Mouse (Mus musculus) heart, embryonic 12.5 days (tissue): ENCODE measurements around the gene Mknk2. TPM values are rescaled to one million over a fixed set of nuclear protein-coding genes. Genes with fewer than 3 reads are reported as not detected.

Experiments used
- ATAC-seq: fragments of 200-750 bp; cut with Nextera tagmentation; 2 replicates; pipeline ENCODE4 v1.8.0; 2017; ENCODE audit warnings: moderate TSS enrichment, moderate library complexity; ENCODE audit not compliant: insufficient number of reproducible peaks, low FRiP score
- H3K27ac ChIP-seq: fragments of 300-500 bp; sonication (generic); 2 replicates; pipeline ENCODE4 v1.5.1; 2016; ENCODE audit warnings: mild to moderate bottlenecking, moderate library complexity; ENCODE audit not compliant: poor library complexity, severe bottlenecking
- H3K27me3 ChIP-seq: fragments of 300-500 bp; sonication (generic); replicated peaks from 2 replicates; pipeline ENCODE4 v1.6.1; 2016; ENCODE audit warnings: mild to moderate bottlenecking, moderate library complexity
- H3K36me3 ChIP-seq: fragments of 300-500 bp; sonication (generic); 2 replicates; pipeline ENCODE4 v1.6.1; 2016; ENCODE audit warnings: mild to moderate bottlenecking, moderate library complexity
- H3K4me1 ChIP-seq: fragments of 300-500 bp; sonication (generic); replicated peaks from 2 replicates; pipeline ENCODE4 v1.6.1; 2016; ENCODE audit warnings: mild to moderate bottlenecking
- H3K4me2 ChIP-seq: fragments of 300-500 bp; sonication (generic); 2 replicates; pipeline ENCODE4 v1.6.1; 2016; ENCODE audit warnings: mild to moderate bottlenecking, moderate library complexity
- H3K4me3 ChIP-seq: fragments of 300-500 bp; sonication (generic); 2 replicates; pipeline ENCODE4 v1.5.1; 2016; ENCODE audit warnings: mild to moderate bottlenecking
- H3K9ac ChIP-seq: fragments of 300-500 bp; sonication (generic); 2 replicates; pipeline ENCODE4 v1.6.1; 2016; ENCODE audit warnings: mild to moderate bottlenecking, moderate library complexity
- H3K9me3 ChIP-seq: fragments of 300-500 bp; sonication (generic); replicated peaks from 2 replicates; pipeline ENCODE4 v1.6.1; 2016; ENCODE audit warnings: mild to moderate bottlenecking, moderate library complexity
- WGBS: fragments of 180-500 bp; shearing (Covaris S2); methylation state at CpG from one replicate; pipeline ENCODE4 v1.1.7; 2016; 5-methylcytosine and 5-hydroxymethylcytosine counted together
- polyA plus RNA-seq: library from polyadenylated mRNA; unstranded; fragments of >200 nt; fragmentation: Nextera tagmentation; extraction: Ambion mirVana; gene quantifications from 2 replicates; pipeline ENCODE4 v1.2.1, GENCODE M21; 2016

Mknk2 gene
- polyA plus RNA-seq = 99.6 and 102 TPM in 2 replicates

- peaks cover 55% of the 10 kb centered on the region for H3K4me1 ChIP-seq
- H3K9me3 ChIP-seq = no peaks in the 10 kb centered on the region
- H3K9ac ChIP-seq = peak within 1 kb of the TSS; percentile 85
- peaks cover 4% of the 10 kb centered on the region for H3K36me3 ChIP-seq
- peak within 1 kb of the TSS; percentile 99 for H3K27ac ChIP-seq
- H3K4me3 ChIP-seq = peak within 1 kb of the TSS; percentile 83
- no peaks in the 10 kb centered on the region for H3K27me3 ChIP-seq
- H3K4me2 ChIP-seq = peak within 1 kb of the TSS; percentile 84
- ATAC-seq = peak; percentile 57
- WGBS = 6% methylated on average over 8 of the region's 8 CpGs
Observed at GRCm38 (mm10) chr10:80677942-80678436, at the start of gene Mknk2. TSS of gene Mknk2 (minus strand) at chr10:80678112.

GRCm38 (mm10) chr10:80717281-80717680, 39.4 kb upstream of the Mknk2 start:
- Histone ChIP-seq H3K27me3 (no peaks in the 10 kb centered on the region), H3K4me2 (no peak overlapping the region), H3K4me1 (no peaks in the 10 kb centered on the region), H3K9me3 (no peaks in the 10 kb centered on the region), H3K36me3 (peaks cover 98% of the 10 kb centered on the region), H3K9ac (no peak overlapping the region), H3K4me3 (no peak overlapping the region), H3K27ac (no peak overlapping the region)
- no peak for ATAC-seq
- WGBS = 75% methylated on average over 1 of the region's 1 CpGs

GRCm38 (mm10) chr10:80710834-80711233, 32.9 kb upstream of the Mknk2 start:
- Histone ChIP-seq H3K27ac (no peak overlapping the region), H3K4me1 (peaks cover 8% of the 10 kb centered on the region), H3K9me3 (no peaks in the 10 kb centered on the region), H3K4me3 (no peak overlapping the region), H3K27me3 (no peaks in the 10 kb centered on the region), H3K36me3 (peaks cover 99% of the 10 kb centered on the region), H3K9ac (no peak overlapping the region), H3K4me2 (no peak overlapping the region)
- WGBS = 81% methylated on average over 3 of the region's 3 CpGs
- ATAC-seq = no peak

GRCm38 (mm10) chr10:80705479-80705878, 27.6 kb upstream of the Mknk2 start:
- H3K27ac ChIP-seq = no peak overlapping the region
- H3K4me1 ChIP-seq = peaks cover 44% of the 10 kb centered on the region
- H3K9ac ChIP-seq = no peak overlapping the region
- H3K9me3 ChIP-seq = no peaks in the 10 kb centered on the region
- H3K27me3 ChIP-seq = no peaks in the 10 kb centered on the region
- H3K4me2 ChIP-seq = no peak overlapping the region
- H3K4me3 ChIP-seq = no peak overlapping the region
- WGBS = 71% methylated on average over 3 of the region's 3 CpGs
- H3K36me3 ChIP-seq = peaks cover 51% of the 10 kb centered on the region
- no peak for ATAC-seq

GRCm38 (mm10) chr10:80705033-80705432, 27.1 kb upstream of the Mknk2 start:
- Histone ChIP-seq H3K4me2 (no peak overlapping the region), H3K36me3 (peaks cover 46% of the 10 kb centered on the region), H3K27ac (no peak overlapping the region), H3K9ac (no peak overlapping the region), H3K4me3 (no peak overlapping the region), H3K4me1 (peaks cover 49% of the 10 kb centered on the region), H3K9me3 (no peaks in the 10 kb centered on the region), H3K27me3 (no peaks in the 10 kb centered on the region)
- ATAC-seq = no peak
- 59% methylated on average over 3 of the region's 3 CpGs for WGBS

GRCm38 (mm10) chr10:80704418-80704817, 26.5 kb upstream of the Mknk2 start:
- Histone ChIP-seq H3K36me3 (peaks cover 40% of the 10 kb centered on the region), H3K9ac (peak overlapping the region; percentile 76; the same call in 1 of the 2 replicates), H3K9me3 (no peaks in the 10 kb centered on the region), H3K4me2 (no peak overlapping the region), H3K4me1 (peaks cover 52% of the 10 kb centered on the region), H3K4me3 (no peak overlapping the region), H3K27ac (no peak overlapping the region), H3K27me3 (no peaks in the 10 kb centered on the region)
- 80% methylated on average over 5 of the region's 5 CpGs for WGBS
- no peak for ATAC-seq

- no peaks in the 10 kb centered on the region for H3K27me3 ChIP-seq
- peaks cover 36% of the 10 kb centered on the region for H3K36me3 ChIP-seq
- 84% methylated on average over 5 of the region's 5 CpGs for WGBS
- H3K4me1 ChIP-seq = peaks cover 55% of the 10 kb centered on the region
- ATAC-seq = no peak
- H3K4me3 ChIP-seq = peak overlapping the region; percentile 62
- H3K27ac ChIP-seq = no peak overlapping the region
- peak overlapping the region; percentile 92 for H3K4me2 ChIP-seq
- no peaks in the 10 kb centered on the region for H3K9me3 ChIP-seq
- peak overlapping the region; percentile 76 for H3K9ac ChIP-seq
Observed at GRCm38 (mm10) chr10:80703643-80704042, 25.7 kb upstream of the Mknk2 start.

GRCm38 (mm10) chr10:80702536-80703390, 24.9 kb upstream of the Mknk2 start:
- peak overlapping the region; percentile 76 for H3K9ac ChIP-seq
- H3K9me3 ChIP-seq = no peaks in the 10 kb centered on the region
- H3K4me2 ChIP-seq = peak overlapping the region; percentile 92
- H3K4me3 ChIP-seq = peak overlapping the region; percentile 62
- peak overlapping the region; percentile 69 for H3K27ac ChIP-seq
- peaks cover 30% of the 10 kb centered on the region for H3K36me3 ChIP-seq
- H3K4me1 ChIP-seq = peaks cover 64% of the 10 kb centered on the region
- no peaks in the 10 kb centered on the region for H3K27me3 ChIP-seq
- peak; percentile 89 for ATAC-seq
- WGBS = 2% methylated on average over 47 of the region's 47 CpGs

GRCm38 (mm10) chr10:80701721-80702535, 24.0 kb upstream of the Mknk2 start, which contains the start of the genes Mob3a and Izumo4:
TSS of gene Mob3a (minus strand) at chr10:80701977.
TSS of gene Izumo4 (plus strand) at chr10:80702184.
- H3K27me3 ChIP-seq = no peaks in the 10 kb centered on the region
- H3K4me1 ChIP-seq = peaks cover 66% of the 10 kb centered on the region
- H3K36me3 ChIP-seq = peaks cover 21% of the 10 kb centered on the region
- H3K27ac ChIP-seq = peak within 1 kb of the TSS; percentile 69
- peak within 1 kb of the TSS; percentile 92 for H3K4me2 ChIP-seq
- ATAC-seq = peak; percentile 93
- no peaks in the 10 kb centered on the region for H3K9me3 ChIP-seq
- peak within 1 kb of the TSS; percentile 62 for H3K4me3 ChIP-seq
- under 1% methylated on average over 57 of the region's 59 CpGs for WGBS
- peak within 1 kb of the TSS; percentile 76 for H3K9ac ChIP-seq

- no peak for ATAC-seq
- H3K36me3 ChIP-seq = peaks cover 9% of the 10 kb centered on the region
- peaks cover 72% of the 10 kb centered on the region for H3K4me1 ChIP-seq
- no peaks in the 10 kb centered on the region for H3K9me3 ChIP-seq
- 37% methylated on average over 4 of the region's 4 CpGs for WGBS
- no peaks in the 10 kb centered on the region for H3K27me3 ChIP-seq
- H3K27ac ChIP-seq = no peak overlapping the region
- H3K9ac ChIP-seq = peak overlapping the region; percentile 76; the same call in 1 of the 2 replicates
- peak overlapping the region; percentile 92 for H3K4me2 ChIP-seq
- H3K4me3 ChIP-seq = peak overlapping the region; percentile 62
Observed at GRCm38 (mm10) chr10:80700732-80701131, 22.8 kb upstream of the Mknk2 start.

GRCm38 (mm10) chr10:80700038-80700504, 22.2 kb upstream of the Mknk2 start:
- H3K9ac ChIP-seq = no peak overlapping the region

More at GRCm38 (mm10) chr10:80700038-80700504, 22.2 kb upstream of the Mknk2 start:
- H3K27ac ChIP-seq = no peak overlapping the region
- WGBS = 87% methylated on average over 7 of the region's 7 CpGs
- H3K4me3 ChIP-seq = no peak overlapping the region
- no peak for ATAC-seq
- H3K4me2 ChIP-seq = peak overlapping the region; percentile 92
- H3K9me3 ChIP-seq = no peaks in the 10 kb centered on the region
- peaks cover 72% of the 10 kb centered on the region for H3K4me1 ChIP-seq
- no peaks in the 10 kb centered on the region for H3K27me3 ChIP-seq
- H3K36me3 ChIP-seq = peaks cover 6% of the 10 kb centered on the region
